Mouse (Mus musculus): Measurements from ENCODE around the gene Dpp6.

Gene Dpp6

GRCm38 (mm10) chr5:27255247-27255646 is 438.2 kb downstream of the Dpp6 start:
- TF ChIP-seq GATA4 (IDR thresholded peaks at IDR 0.05; ENCODE audit: insufficient replicate concordance, low read length) = no peak

GRCm38 (mm10) chr5:27258636-27259035 is 441.6 kb downstream of the Dpp6 start:
- no peak for TF ChIP-seq GATA4 (IDR thresholded peaks at IDR 0.05; ENCODE audit: insufficient replicate concordance, low read length)

GRCm38 (mm10) chr5:27261746-27262727 is 445.0 kb downstream of the Dpp6 start:
- no peak for TF ChIP-seq GATA4 (IDR thresholded peaks at IDR 0.05; ENCODE audit: insufficient replicate concordance, low read length)

GRCm38 (mm10) chr5:27262751-27263150 is 445.7 kb downstream of the Dpp6 start:
- TF ChIP-seq GATA4 (IDR thresholded peaks at IDR 0.05; ENCODE audit: insufficient replicate concordance, low read length) = no peak

- TF ChIP-seq GATA4 (IDR thresholded peaks at IDR 0.05; ENCODE audit: insufficient replicate concordance, low read length) = no peak
Observed at GRCm38 (mm10) chr5:27265281-27265680, 448.3 kb downstream of the Dpp6 start.

GRCm38 (mm10) chr5:27271336-27271735 is 454.3 kb downstream of the Dpp6 start:
- TF ChIP-seq GATA4 (IDR thresholded peaks at IDR 0.05; ENCODE audit: insufficient replicate concordance, low read length) = no peak

GRCm38 (mm10) chr5:27274781-27275395 is 457.9 kb downstream of the Dpp6 start:
- no peak for TF ChIP-seq GATA4 (IDR thresholded peaks at IDR 0.05; ENCODE audit: insufficient replicate concordance, low read length)

- no peak for TF ChIP-seq GATA4 (IDR thresholded peaks at IDR 0.05; ENCODE audit: insufficient replicate concordance, low read length)
Observed at GRCm38 (mm10) chr5:27275871-27276270, 458.9 kb downstream of the Dpp6 start.

GRCm38 (mm10) chr5:27278120-27278645 is 461.2 kb downstream of the Dpp6 start:
- TF ChIP-seq GATA4 (IDR thresholded peaks at IDR 0.05; ENCODE audit: insufficient replicate concordance, low read length) = no peak

GRCm38 (mm10) chr5:27286876-27287275 is 469.9 kb downstream of the Dpp6 start:
- no peak for TF ChIP-seq GATA4 (IDR thresholded peaks at IDR 0.05; ENCODE audit: insufficient replicate concordance, low read length)

- TF ChIP-seq GATA4 (IDR thresholded peaks at IDR 0.05; ENCODE audit: insufficient replicate concordance, low read length) = no peak
Observed at GRCm38 (mm10) chr5:27291378-27291777, 474.4 kb downstream of the Dpp6 start.

GRCm38 (mm10) chr5:27292236-27292635 is 475.2 kb downstream of the Dpp6 start:
- no peak for TF ChIP-seq GATA4 (IDR thresholded peaks at IDR 0.05; ENCODE audit: insufficient replicate concordance, low read length)

- no peak for TF ChIP-seq GATA4 (IDR thresholded peaks at IDR 0.05; ENCODE audit: insufficient replicate concordance, low read length)
Observed at GRCm38 (mm10) chr5:27304115-27304514, 487.1 kb downstream of the Dpp6 start.

GRCm38 (mm10) chr5:27306497-27307152 is 489.6 kb downstream of the Dpp6 start:
- TF ChIP-seq GATA4 (IDR thresholded peaks at IDR 0.05; ENCODE audit: insufficient replicate concordance, low read length) = no peak

GRCm38 (mm10) chr5:27310217-27310616 is 493.2 kb downstream of the Dpp6 start:
- no peak for TF ChIP-seq GATA4 (IDR thresholded peaks at IDR 0.05; ENCODE audit: insufficient replicate concordance, low read length)

All from liver, adult (tissue).